Mouse (Mus musculus) retina, postnatal 7 days (tissue): ENCODE data around the gene Os9.
"Not testable (repeated sequence)": the region's sequence is repeated elsewhere in the genome, so short reads cannot be mapped to it uniquely, and the experiment has no call there.

ENCODE experiments used
- DNase-seq: peaks from one replicate; pipeline ENCODE4 v3.0.0-alpha.2; 2012; ENCODE audit warnings: low read depth, low spot score

The Os9 gene

DNA sequence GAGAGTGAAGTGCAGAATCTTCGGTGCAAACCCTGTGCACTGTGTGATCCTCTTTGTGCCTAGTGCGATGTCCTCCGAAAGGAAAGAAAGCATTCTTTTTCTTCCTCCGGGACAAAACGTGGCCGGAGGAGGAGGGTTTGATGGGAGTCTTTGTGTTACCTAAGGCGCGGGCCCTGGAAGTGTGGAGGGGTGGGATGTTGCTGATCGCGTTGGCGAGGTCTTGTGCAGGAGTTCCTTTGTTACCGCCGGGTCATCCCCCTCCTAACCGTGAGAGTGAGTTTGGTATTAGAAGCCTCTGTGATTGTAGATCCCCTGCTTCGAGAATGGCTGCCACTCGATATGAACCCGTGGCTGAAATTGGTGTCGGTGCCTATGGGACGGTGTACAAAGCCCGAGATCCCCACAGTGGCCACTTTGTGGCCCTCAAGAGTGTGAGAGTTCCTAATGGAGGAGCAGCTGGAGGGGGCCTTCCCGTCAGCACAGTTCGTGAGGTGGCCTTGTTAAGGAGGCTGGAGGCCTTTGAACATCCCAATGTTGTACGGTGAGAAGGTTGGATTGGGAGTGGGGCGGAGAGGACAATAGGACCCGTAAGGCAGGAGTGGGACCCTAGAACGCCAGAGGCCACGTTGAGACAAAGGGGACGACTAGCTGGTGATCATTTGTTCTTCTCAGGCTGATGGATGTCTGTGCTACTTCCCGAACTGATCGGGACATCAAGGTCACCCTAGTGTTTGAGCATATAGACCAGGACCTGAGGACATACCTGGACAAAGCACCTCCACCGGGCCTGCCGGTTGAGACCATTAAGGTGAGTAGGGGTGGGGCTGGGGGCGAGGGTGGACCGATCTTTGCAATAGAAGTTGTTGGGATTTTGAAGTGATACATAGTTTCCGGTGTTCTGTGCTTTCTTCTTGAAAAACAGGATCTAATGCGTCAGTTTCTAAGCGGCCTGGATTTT, 56.7 kb downstream of the Os9 start:
- no peak for DNase-seq

DNA sequence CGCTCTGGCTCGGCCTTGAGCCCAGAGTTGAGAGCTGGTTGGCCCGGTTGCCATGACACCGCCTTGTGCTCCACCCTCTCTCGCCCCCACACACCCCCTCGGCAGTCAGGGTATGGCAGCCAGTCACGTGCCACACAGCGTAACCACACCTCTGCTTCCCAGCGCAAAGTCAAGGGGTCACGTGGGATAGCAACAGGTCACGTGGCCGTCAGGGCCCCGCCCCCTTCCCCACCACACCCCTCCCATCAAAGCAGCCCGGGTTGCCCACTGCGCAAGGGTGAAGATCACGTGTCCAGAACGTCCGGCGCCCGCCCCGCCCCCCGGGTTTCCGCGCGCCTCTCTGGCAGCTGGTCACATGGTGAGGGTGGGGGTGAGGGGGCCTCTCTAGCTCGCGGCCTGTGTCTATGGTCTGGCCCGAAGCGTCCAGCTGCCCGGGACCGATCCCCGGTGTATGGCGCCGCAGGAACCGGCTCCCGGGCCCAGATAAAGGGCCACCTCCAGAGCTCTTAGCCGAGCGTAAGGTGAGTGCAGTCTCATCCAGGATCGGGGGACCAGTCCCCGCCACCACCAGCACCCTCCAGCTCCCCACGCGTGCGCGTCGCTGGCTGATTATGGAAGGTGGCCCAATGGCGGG, 57.6 kb downstream of the Os9 start, which contains the start of gene Cdk4:
Gene Cdk4 (plus strand): TSS at position 296 of the 634 bp plus-strand sequence.
- peak; percentile 96 for DNase-seq

DNA sequence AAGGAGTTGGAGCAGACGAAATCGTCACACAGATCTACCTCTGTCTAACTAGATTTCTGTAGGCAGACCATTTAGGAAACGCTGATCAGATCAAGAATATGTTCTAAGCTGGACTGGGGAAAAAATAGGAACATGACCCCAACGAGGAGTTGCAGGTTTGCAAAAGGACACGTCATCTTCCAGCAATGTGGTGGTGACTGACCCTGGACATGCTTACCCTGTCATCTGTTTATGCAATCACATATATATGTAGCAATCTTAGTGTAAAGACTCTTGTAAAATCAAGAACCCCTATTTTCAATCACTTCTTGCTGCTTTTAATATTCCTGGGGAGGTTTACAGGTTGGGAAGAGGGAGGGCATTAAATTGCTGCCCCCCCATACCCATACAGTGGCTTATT, 58.4 kb downstream of the Os9 start:
- no peak for DNase-seq

DNA sequence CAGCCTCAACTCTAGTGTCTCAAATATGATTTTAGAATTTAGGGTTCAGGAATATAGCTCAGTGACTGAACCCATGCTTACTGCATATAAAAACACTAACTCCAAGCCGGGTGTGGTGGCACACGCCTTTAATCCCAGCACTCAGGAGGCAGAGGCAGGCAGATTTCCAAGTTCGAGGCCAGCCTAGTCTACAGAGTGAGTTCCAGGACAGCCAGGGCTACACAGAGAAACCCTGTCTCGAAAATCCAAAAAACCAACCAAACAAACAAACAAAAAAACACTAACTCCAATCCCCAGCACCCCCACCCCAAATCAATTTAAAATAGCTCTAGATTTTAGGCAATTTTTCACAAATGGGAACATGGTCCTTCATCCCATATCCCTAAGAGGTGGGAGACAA, 58.8 kb downstream of the Os9 start:
- not testable (repeated sequence) for DNase-seq

DNA sequence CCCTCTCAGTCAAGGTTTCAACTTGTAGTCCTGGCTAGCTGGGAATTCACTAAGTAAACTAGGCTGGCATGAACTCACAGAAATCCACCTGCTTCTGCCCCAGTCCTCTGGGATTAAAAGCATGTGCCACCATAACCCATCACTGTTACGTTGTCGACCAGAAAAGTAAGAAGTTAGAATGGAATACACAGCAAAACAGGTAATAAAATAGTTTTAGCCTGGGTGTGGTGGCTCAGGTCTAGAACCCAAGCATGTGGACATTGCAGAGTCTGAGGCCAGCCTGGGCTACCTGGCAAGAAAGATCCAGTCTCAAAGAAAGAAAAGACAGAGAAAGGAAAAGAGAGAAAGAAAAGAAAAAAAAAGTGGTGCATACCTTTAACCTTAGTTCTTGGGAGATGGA, 59.4 kb downstream of the Os9 start:
- DNase-seq = no peak

DNA sequence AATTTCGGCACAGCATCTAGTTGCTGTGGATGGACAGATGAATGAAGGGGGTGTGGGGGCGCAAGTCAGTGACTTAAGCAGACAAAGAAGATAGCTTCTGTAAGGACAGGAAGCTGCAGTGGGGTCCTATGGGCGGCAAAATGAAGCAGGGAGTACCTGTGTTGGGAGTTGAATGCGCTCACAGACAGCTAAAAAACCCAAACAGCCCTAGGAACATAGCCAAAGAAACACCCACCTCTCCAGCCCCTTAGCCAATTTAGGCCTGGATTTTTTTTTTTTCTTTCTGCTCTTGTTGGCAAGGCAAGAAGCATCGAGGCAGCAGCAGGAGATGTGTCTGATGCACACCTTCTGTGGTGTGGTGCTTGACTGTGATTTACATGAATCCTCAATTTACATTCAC, 59.8 kb downstream of the Os9 start:
- no peak for DNase-seq

DNA sequence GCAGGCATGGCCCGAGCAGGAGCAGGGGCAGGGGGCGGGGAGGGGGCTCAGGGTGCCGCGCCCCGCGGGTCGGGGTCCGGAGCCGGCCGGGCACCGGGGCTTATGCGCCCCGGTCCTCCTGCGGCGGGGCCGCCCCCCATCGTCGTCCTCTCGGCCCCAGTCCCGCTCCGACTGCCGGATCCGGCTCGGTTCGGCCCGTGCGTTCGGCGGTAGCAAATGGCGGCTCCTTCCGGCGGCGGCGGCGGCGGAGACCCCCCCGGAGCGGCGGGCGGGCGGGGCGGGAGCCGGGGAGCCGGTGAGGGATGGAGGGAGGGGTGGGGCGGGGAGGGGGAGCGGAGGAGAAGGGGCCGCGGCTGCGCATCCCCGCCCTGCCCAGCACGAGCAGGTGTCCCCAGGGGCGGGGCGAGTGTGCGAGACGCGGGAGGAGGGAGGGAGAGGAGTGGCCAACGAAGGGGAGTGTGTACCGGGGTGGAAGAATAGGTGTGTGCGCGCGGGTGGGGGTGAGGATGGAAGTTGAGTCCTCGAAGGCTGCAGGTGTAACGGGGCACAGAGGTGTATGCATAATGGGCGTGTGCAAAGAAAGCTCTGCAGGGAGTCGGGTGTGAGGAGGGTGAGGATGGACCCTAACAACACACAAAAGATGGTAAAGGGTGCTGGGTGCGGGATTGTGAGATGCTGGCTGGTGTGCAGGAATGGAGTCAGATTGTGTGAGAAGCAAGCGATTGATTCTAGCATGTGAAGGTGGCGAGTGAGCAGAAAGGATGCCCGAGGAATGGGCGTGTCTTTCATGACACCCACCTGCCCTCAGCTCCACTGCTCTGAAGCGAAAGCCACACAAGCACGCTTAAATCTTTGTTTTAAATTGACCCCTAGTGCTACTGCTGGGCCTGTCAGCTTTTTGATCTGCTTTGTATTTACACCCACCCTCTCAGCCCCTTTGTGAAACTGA, 60.7 kb downstream of the Os9 start, which contains the start of gene March9:
Gene March9 (minus strand): TSS at position 217 of the 949 bp plus-strand sequence.
- peak; percentile 57 for DNase-seq

DNA sequence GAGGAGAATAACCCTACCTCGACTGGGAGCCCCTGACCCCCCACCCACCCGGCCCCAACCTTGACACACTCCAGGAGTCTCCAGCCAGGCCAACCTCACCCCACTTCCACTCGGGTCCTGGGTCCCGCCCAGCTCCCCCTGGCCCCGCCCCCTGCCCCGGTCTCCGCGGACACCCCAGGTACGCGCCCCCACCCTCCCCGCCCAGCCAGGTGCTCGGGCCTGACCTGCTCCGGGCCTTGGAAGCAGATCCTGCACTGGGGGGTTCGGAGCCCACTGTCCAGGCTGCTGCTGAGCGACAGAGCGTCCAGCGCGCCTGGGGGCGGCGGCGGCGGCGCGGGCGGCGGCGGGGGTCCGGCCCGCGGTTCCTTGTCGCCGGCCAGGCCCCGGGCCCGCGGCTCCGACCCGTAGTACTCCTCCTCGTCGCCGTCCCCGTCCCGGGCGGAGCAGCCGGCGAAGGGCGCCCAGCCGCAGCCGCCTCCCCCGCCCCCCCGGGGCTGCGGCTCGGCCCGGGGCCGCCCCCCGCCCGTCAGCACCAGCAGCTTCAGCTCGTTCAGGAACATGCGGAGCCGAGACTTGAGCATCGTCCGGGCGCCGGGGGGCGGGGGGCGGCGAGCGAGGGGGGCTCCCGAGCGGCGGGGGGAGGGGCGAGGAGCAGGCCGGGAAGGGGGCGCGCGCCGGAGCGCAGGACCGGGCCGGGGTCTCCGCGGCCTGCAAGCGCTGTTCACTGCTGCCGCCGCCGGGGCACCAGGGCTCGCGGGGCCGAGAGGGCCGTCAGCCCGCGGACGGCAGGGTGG, 61.6 kb downstream of the Os9 start:
- DNase-seq = no peak

DNA sequence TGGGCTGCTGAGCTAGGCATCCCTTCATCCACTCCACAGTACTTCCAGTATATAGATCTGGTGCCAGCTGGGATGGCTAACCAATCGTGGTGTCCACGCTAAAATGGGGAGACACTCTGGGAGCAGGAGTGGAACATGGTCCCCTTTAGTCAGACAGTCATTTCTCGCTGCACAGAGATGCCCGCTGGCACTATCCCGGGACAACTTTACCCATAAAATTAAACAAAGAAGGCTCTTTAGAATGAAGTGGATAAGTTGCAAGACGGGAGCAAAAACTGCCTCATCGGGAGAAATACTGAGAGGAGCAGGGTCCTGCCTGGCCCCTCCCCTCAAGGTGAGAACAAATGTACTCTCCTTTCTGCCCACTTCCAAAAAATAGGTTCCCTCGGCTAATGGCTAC, 62.2 kb downstream of the Os9 start:
- DNase-seq = no peak

DNA sequence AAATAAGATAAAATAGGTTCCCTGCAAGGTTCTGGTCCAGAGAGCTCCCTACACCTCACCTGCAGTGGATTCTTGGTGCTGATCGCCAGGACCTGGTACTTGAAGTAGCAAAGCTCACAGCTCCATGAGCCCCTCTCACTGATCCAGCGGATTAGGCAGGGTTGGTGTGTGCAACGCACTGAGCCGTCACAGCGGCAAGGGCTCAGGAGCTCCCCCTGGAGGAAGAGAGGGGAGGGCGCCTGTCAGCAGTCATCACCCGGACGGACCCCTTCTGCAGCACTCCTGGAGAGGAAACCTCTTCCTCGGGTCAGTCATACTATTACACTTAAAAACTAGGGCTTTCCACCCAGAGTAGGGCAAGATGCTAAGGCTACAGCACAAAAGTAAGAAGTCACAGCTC, 62.8 kb downstream of the Os9 start:
- peak; percentile 87 for DNase-seq

DNA sequence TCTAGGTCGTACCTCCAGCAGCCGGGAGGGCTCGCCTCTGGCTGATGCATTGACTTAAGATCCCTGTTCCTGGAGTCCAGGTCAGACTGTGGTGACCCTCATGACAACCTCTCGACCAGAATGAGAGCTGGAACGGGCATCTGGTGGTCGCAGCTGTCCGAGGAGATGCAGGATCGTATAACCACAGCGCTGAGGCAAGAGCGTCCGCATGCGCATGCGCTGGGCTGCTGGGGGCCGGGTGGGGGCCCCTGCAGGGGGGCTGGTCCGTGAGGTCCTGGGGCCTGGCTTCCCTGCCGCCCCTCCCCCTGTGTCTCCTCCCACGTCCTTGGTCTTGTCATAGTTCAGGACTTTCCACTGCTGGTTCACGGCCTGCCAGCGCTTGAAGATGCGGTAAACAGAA, 64.4 kb downstream of the Os9 start:
- DNase-seq = no peak

DNA sequence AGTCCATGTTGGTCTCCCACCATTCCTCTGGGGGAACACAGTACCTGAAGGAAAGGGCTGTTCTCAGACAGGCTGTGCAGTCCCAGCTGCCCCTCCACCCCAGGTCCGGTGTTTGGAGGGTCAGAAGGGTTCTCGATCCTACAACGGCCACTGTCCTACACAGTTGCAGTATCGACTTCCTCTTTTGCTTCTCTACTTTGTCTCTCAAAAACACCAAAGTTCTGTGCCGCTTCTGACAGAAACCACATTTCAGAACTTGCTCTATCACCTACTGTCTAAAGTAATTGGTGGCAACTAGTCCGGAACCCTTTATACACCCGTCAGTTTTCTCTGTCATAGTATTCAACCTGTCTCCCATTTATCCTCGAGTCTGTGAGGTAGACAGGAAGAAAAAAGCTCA, 65.5 kb downstream of the Os9 start:
- DNase-seq = no peak

DNA sequence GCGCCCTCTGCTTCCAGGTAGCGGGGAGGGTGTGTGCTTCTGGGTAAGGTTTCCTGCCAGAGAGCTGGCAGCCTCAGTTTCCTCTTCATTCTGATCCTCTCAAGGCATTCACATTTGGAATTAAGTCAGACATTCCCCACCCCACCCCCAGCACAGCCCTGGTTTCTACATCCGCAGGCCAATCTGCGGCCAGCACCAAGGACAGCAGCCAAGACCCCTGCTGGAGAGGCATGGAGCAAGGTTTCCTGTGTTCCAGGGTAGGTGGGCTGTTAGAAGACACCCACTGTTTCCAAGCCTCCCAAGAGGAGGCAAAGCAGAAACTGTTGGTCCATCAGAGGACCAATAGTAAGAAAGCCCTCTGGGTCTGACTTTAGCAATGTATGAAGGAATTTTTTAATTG, 66.3 kb downstream of the Os9 start:
- no peak for DNase-seq

DNA sequence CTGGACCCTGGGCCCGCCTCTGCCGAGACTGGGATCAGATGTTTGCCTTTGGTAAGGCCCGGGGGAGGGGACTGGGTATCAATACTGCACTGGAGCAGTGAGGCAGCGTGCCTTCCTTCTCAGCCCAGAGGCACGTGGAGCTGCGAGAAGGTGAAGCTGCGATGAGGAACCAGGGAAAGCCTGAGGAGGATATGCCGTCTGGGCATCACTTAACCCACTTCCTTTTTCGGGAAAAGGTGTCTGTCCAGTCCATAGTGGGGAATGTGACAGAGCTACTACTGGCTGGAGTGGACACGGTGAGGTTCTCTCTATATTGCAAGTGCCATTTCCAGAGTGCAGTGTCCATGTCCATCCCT, 70.8 kb downstream of the Os9 start:
- no peak for DNase-seq

DNA sequence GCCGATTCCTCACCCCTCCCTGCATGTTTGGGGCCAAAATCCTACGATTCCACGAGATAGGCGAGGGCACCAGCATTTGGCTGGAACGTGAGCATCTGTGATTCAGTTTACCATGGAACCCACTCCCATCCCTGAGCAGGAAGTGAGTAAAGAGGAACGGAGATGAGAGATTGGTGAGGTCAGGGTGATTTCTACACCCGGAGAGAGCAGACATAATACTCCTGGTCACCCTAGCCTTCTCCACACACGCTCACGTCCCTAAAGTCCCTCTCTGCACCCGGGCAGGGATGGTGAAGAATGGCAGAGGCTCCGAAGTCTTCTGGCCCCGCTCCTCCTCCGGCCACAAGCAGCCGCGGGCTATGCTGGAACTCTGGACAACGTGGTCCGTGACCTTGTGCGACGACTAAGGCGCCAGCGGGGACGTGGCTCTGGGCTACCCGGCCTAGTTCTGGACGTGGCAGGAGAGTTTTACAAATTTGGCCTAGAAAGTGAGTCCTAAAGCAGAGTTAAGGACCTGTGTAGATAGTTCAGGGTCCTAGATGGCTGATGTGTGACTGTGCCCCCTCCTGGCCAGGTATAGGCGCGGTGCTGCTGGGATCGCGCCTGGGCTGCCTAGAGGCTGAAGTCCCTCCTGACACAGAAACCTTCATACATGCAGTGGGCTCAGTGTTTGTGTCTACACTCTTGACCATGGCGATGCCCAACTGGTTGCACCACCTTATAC, 71.4 kb downstream of the Os9 start:
- DNase-seq = no peak

DNA sequence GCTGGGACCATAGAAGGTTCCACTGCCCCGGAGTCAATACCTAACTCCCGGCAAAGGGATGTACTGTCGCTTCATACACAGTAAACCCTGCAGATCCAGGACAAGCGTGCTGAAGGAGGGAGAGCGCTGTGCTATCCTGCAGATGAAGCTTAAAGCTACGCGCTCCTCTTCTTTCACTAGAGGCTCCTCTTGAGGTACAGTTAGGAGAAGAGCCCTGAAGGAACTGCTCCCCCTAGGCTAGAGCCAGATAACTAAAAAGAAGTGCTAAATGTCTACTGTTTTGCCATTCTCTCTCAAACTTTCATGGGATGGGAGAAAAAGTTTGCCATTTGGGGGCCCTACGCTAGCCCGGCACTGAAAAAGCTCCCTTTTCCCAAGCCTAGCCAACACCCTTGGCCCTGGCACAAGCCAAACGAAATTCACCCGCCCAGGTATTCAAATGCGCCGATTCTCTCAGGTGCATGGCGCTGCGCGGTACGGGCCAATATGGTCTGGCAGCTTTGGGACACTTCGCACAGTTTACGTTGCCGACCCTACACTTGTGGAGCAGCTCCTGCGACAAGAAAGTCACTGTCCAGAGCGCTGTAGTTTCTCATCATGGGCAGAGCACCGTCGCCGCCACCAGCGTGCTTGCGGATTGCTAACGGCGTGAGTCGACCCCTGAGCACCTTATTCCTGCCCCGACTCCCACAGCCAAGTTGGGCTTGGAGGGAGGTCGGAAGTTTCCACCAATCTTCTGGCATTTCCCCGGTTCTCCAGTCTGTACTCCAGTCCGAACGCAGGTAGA, 72.1 kb downstream of the Os9 start:
- DNase-seq = no peak

DNA sequence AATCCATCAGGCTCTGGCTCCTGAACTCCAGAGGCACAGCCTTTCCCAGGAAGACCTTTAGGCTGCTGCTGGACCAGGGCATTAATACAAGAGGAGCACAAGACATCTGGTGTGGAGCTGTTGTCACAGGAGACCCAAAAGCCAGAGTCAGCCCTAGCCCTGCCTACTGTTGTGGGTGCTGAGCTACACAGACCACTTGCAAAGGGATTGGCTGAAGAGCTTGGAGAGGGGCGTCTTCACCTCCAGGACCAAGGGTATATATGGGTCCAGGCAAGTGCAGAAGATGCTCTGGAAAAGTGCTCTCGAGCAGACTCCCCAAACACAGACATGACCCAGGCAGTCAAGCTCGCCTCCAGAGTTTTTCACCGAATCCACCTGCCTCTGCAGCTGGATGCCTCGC, 73.0 kb downstream of the Os9 start, which contains the start of gene Cyp27b1:
Gene Cyp27b1 (plus strand): TSS at position 297 of the 400 bp plus-strand sequence.
- DNase-seq = no peak
